Mouse (Mus musculus) adipocyte (in vitro differentiated cells): ENCODE results near the gene Gm12216.
A peak's percentile ranks its signal among the peaks of the same experiment; 100 is the strongest.
"Not testable (repeated sequence)": the region's sequence is repeated elsewhere in the genome, so short reads cannot be mapped to it uniquely, and the experiment has no call there.

Experiments used
- DNase-seq: peaks from one replicate; pipeline ENCODE4 v3.0.0-alpha.2; 2016; ENCODE audit warnings: low spot score

The Gm12216 gene

DNA sequence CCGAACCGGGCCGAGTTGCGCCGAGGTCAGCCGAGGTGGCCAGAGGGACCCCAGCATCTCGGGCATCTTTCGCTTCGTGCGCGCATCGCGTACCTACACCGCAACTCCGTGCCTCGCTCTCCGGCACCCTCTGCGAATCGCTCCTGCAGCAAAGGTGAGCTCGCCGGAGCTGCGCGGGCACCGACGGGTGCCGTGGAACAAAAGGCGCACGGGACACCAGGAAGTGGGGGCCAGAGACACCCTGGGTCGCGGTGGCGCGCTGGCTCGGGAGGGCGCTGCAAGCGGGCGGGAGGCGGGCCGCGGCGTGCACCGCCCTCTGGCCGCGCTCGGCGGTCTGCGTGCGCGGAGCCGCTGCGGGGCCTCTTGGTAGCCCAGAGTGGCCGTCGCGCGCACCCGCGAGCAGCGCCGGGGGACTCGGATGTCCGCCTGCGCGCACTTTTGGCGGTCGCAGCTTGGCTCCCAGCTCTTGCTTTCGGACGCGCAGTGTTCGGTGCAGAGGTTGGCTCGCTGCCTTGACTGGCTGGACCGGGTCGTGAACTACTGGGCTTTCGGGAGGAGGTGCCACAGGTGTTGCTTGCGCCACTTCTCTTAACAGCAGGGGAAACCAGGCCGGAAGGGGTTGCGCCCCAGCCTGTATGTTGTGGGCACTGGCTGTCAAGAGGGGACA lies 88.8 kb downstream of the Gm12216 start:
- peak; percentile 68 for DNase-seq

DNA sequence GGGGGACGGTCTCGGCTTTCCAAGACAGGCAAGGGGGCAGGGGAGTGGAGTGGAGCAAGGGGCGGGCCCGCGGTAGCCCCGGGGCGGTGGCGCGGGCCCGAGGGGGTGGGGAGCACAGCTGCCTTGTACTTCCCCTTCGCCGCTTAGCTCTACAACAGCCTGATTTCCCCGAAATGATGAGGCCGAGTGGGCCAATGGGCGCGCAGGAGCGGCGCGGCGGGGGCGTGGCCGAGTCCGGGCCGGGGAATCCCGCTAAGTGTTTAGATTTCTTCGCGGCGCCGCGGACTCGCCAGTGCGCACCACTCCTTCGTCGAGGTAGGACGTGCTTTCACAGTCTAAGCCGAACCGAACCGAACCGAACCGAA lies 89.3 kb downstream of the Gm12216 start, which contains the start of gene Irf1:
TSS of gene Irf1 (plus strand) at position 255 of the 365 bp plus-strand sequence.
- DNase-seq = peak; percentile 91

DNA sequence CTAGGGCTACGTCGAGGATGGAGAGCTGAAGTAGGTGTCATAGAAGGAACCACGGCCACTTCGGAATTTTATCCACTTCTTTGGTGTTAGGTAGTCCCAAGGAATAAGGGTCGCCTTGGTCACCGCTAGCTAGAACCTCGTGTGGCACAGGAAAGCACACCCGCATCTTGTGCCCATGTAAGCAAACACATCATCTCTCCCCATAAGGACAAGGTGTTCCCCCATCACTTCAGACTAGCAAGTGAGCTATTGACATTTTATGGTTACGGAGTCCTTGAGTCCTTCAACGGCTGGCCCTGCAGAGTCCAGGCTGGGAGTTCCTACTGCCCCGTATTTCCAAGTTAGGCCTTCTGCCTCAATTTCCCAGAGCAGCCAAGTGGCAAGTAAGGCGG lies 89.9 kb downstream of the Gm12216 start:
- no peak for DNase-seq

DNA sequence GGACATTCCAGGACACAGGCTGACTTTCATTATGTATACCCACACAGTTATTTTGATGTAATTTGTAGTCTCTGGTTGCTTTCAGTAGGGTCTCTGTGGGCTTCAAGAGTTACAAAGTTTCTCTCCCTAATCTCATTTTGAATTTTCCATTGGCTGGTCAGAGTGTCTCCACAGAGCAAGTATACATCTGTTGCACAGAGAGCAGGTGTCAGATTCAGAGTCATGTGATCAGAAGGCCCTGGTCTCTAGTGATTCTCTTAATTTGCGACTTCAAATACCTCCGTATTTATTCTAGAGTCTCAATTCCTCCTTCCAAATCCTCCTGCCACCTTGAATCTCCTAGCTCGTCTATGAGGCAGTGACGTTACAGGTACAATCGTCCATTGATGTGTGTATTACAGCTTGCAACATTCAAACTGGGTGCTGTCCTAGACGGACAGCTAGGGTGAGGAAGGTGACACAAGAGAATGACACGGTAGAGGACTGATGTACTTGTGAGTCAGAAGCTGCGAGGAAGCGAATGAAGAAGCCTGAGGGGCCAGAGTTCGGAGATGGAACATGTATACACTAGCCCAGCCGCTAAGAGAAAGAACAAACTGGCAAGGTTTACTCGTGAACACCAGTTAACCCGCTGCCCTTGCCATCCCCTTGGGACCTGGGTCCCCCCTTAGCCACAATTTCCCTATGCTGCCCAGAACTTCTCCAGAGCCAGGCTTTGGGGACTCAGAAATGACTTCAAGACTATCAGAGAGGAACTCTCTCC lies 90.5 kb downstream of the Gm12216 start:
- no peak for DNase-seq

DNA sequence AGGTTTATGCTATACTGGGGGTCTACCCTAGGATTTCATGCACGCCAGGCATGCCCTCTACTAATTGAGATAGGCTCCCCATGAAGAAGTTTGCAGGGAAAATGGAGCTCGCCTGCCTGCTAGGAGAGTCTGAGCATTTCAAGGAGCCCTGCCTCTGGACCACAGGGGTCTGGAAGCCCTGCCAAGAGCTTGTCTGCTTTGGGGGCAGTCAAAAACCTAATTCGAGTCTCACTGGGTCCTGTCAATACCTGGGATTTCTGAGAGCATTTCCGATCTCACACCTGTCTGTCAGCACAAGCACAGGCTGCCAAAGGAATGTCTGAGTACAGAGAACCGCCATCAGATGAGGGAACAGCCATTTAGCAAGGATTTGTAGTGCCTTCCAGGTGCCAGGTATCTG lies 94.5 kb downstream of the Gm12216 start:
- DNase-seq = no peak

DNA sequence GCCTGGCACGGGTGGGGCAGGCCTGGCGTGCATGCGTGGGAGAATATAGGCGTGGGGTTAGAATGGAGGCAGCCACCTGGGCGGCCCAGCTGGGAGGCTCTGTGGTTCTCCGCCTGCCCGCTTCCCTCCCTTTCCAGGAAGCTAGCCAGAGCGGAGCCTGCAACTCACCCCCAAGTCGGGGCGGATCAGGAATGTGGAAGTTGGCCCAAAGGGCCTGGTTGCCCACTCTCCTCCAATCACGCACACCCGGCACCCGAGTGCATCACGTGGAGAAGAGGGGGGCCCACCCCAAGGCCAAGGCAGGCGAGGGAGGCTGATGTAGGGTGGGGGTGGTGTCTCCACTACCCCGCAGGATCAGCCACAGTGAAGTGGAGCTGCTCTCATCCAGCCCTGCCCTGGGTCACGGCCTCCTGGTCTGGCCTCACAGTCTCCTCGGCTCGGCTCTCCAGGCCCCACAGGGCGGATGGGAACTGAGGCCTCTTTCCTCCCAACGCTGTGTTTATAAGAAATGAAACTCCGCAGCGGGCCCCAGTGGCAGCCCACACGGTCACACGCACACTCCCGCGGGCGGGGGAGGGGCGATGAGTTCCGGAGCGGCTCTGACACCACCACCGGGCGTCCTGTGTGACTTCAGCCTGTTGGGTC lies 95.4 kb downstream of the Gm12216 start:
- DNase-seq = peak; percentile 96

DNA sequence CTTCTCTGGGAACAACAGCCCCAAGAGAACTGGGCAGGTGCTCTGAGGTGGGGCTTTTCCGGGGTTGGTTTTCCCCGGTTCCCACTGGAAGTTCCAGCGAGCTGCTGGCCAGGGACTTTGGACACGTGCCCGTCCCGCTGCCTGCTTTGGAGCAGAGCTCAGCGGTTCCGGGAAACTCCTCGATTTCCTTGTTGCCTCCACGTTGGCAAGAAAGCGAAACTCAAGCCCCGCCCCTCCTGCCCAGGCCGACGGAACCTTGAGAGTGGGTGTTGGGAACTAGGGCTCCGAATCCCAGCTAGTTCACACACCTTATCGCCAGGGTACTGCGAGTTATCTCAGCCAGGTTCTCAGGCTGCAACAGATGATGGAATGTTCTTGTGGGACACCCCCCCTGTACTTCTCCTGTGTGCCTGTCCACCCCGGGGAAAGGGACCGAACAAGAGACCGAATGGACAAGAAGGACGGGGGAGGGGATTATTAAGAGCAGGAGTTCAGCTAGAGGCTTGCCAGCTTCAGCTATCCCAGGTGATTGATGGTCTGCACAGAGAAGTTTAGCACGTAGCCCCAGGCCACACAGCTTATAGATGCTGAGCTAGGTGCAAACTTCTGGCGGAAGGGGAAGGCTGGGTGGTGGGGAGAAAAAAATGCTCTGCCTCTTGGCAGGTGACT lies 96.1 kb downstream of the Gm12216 start:
- peak; percentile 95 for DNase-seq

DNA sequence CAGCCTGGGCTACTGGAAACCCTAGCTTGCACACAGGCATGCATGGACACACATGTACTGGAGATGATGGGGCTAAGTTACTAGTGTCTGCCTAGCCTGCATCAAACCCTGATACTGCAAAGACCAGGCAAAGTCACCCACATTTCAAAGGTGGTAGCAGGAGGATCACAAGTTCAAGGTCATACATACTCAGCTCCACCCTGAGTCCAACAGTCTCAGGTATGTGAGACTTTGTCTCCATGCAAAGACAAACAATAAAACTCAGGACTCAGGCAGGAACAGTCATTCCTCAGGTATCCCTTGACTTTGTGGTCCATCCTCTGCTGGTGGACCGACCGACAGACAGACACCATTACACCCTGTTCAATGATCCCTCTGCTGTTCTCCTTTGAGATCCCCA lies 96.6 kb downstream of the Gm12216 start:
- DNase-seq = no peak

DNA sequence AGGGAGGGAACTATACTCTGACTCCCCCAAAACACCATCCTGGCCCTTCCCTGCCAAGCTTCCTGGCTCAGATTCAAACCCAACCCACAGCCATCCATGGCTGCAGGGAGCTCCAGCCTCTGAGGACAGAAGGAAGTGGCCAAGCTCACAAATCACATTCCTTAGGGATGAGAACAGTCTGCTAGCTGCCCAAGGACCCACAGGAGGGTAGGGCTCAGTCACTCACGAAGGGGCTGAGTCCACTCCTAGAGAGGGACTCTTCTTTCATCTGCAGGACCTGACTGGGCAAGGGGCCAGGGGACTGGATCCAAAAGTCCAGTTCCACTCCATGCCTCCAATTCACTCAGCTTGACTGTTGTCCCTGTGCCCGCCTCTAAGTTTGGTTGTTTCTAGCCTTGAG lies 97.2 kb downstream of the Gm12216 start:
- peak; percentile 84 for DNase-seq

DNA sequence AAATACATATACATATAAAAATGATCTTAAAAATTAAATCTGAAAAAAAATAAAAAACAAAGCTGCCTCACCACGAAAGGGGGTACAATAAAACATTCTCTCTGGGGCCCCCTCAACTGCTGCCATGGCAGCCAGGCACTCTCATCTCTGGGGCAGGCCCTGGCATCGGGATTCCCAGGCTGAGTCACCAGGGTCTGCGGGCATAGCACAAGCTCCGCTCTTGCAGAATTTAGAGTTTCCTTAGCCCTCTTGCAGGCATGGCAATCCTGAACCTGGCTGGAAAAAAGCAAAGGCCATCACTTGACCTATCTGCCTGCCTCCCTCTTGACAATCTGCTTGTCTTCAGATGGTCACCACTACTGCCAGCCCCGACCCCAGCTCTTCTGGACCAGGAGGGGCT lies 97.8 kb downstream of the Gm12216 start:
- no peak for DNase-seq

DNA sequence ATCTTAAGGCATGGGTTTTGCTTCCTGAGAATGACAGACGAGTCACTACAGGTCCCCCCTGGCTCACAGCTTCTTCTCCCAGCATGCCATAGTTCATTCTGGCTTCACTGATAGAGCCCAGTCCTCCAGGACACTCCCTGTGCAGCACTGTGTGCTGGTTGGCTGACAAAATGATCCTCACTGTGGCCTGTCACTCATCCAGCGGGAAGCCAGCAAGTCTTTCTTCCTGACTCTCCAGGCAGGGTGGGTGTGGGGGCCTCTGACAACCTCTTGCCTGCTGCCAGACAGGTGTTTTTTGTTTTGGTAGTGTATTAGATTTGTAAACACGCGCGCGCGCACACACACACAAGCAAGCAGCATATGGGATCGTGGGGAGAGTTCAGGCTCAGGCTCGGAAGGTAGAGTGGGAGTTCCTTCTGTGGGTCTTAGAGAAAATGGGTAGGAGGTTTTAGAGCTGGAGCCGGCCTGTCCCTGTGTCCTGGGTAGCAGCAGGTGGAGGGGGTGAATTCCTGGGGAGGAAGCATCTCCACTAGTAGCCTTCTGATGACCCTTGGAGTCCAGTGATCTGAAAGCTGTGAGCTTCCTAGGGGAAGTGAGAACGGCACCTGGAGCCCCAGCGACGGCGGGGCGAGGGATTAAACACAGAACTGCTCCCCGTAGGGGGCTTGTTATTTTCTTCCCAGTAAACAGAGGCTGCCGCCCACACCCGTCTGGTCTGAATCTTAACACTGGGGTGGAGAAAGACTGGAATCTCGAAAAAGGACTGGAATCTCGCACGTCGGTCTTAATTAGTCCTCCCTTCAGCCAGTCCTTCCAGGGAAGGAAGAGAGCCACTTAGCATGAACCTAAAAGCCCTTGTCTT lies 99.3 kb downstream of the Gm12216 start:
- no peak for DNase-seq

DNA sequence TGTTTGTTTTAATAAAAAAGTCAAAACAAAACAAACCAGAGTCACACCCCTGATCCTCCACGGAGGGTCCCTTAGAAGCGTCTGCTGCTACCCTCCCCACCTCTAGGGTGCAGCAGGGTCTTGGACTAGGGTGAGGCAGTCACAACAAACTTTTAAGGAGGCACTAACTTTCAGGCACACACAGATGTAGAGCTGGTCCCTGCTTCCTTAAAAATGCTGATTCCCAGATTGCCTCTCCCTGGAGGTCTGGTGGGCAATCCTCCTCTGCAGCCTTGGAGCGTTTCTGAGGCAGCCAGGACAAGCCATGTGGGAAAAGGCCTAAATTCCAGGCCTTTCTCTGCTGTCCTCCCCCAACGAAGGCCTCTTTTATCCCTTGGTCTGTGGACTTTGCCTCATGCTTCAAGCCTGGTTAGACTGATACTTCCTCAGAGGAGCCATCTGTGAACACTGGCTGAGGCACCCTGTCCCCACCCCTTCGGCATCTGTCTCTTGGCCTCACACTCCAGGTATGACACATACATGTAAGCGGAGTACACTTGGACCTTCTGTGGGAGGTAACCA lies 100.2 kb downstream of the Gm12216 start:
- DNase-seq = no peak

DNA sequence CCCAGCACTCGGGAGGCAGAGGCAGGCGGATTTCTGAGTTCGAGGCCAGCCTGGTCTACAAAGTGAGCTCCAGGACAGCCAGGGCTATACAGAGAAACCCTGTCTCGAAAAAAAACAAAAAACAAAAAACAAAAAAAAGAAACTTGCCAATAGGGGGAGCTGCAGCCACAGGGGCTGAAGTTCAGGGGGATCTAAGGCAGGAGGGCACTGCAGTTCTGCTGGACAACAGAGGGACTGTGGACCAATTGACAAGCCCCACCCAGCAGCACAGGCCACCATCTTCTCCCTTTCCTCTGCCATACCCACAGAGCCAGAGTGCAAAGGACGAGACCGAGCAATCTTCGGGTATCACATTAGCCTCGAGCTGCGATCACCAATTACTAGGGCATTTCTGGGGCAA lies 101.0 kb downstream of the Gm12216 start:
- not testable (repeated sequence) for DNase-seq

DNA sequence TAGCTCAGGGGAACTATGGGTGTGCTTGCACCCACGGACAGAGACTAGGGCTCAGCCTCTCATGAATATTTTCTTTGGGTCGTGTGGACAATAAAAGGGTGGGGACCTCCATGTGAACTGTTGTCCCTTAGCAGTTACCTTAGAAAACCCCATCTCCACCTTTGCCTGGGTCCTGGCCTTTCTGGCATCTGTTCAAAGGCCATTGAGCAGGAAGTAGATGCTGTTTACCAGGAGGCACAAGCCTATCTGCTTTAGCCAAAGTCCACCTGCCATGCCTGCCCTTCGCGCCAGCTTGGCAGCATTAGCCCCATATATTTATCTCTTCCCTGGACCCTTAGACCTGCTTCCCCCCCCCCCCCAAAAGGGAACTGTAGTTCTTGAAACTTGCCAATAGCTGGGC lies 101.4 kb downstream of the Gm12216 start:
- no peak for DNase-seq

DNA sequence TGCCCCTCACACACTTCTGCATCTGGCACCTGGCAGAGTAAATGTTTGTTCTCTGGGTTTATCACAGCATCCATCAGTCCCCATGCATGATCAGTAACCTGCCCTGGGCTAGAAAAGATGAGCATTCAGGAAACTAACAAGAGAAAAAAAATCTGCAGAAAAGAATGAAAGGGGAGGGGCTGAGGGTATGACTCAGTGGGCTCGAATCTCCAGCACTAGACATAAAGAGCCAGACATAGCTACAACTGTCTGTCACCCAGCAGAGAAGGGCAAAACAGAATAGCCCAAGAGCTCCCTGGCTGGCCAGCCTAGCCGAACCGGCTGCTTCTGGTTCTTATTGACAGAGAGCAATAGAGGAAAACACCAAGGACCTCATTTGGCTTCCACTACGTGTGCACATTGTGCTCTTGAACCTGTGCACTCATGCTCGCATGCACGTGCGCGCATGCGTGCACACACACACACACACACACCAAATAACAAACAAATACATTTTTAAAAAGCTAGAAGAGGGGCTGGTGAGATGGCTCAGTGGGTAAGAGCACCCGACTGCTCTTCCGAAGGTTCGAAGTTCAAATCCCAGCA lies 104.0 kb downstream of the Gm12216 start:
- no peak for DNase-seq

DNA sequence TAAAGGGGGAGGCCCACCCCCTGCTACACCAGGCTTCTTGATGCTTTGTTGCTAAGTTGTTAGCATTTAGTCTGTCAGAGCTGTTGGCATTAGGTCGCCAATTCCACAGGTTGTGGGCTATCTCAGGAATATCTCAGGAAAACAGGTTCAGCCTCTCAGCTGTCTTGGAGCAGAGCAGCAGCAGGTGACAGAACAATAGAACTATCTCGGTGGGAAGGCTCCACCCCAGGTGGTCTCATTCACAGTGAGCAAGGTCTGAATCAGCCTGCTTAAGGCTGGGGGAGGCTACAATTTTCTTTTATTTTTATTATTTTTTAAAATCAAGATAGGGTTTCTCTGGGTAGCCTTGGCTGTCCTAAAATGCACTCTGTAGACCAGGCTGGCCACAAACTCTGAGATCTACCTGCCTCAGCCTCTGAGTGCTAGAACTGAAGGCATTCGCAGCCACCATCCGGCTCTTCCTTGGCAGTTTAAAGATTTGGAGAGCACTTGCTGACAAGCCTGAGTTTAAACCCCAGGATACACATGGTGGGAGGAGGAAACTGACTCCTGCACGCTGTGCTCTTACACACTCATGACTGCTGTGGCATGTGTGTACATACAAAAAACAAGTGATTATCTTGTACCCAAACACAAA lies 109.2 kb downstream of the Gm12216 start:
- DNase-seq = no peak

DNA sequence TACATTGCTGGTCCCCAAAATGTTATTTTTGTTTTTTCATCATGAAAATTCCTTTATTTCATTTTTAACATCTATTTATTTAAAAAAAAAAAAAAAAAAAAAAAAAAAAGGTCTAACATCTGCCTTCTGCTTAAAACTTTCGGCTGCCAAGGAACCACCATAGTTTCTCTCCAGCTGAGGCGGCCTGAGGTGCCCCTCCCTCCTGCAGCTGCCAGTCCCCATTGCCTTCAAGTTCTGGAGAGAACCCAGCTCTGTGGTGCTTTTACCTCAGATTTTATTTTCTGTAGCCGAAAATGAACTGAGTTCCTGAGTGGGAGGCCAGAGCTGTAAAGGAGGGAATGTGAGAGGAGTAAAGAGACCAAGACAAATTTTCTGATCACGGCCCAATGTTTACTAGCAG lies 109.8 kb downstream of the Gm12216 start:
- no peak for DNase-seq

DNA sequence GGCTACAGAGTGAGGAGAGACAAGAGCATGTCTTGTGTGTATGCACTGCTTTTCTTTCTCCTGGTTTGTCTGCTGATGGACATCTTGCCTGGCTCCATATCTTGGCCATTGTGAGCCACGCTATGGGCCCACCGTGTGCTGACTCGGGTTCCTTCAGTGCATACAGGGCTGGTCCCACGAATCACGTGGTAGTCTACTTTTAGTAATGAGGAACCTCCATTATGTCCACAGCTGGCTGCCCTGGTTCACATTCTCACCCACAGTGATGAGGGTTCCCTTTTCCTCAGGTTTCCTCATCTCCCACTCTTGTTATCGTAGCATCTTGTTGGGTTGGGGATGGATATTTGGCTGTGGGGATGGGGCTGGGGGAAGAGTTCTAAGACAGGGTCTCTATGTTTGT lies 110.4 kb downstream of the Gm12216 start:
- DNase-seq = no peak

DNA sequence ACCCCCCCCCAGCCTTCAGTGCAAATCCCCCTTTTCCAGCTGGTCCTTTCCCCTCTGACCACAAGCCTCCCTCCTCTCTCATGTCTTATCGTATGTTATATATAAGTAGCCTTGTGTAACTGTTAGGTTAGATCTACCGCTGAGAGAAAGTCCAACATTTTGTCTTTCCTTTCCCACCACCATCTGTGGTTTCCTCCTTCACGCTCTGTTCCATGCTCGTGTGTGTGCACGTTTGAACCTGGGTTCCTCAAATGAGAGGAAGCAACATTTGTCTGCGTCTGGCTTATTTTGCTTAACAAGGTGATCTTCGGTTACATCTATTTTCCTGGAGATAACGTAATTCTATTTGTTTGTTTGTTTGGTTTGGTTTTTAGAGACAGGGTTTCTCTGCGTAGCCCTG lies 111.1 kb downstream of the Gm12216 start:
- no peak for DNase-seq

DNA sequence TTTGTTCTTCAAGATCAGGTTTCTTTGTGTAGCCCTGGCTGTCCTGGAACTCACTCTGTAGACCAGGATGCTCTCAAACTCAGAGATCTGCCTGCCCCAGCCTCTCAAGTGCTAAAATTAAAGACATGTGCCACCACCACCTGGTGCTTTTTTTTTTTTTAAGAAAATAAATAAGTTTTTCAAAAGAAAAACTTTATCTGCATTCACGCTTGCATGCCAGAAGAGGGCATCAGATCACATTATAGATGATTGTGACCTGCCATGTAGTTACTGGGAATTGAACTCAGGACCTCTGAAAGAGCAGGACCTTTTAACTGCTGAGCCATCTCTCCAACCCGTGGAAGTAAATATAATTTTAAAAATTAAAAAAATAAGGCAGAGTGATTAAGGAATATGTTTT lies 113.8 kb downstream of the Gm12216 start:
- no peak for DNase-seq

DNA sequence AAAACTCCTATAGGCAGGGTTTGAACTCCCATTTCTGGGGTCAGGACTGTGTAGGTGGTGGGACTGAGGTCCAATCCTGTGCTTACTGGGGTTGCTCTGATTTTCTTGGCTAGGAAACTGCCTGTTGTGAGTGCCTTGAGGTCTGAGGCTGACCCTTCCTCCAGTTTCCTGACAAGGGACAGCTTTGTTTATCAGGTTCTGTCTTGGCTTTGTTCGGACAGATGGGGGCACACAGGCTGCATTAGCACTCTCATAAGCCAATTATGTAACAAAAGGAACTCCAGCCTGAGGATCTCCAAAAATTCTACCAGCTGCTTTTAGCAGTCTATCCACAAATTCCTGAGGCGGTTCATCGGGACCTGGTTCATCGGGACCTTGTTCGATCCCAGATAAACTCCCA lies 116.7 kb downstream of the Gm12216 start:
- DNase-seq = peak; percentile 85
